Mouse (Mus musculus) E14TG2a.4 (cell line): ENCODE data around the gene Pink1.

Experiments
- CTCF ChIP-seq: conservative IDR thresholded peaks from 2 replicates; pipeline ENCODE4 v1.5.1; 2014; ENCODE audit warnings: low read length
- POU5F1 ChIP-seq: IDR thresholded peaks from 2 replicates; pipeline ENCODE4 v1.6.1; 2014; ENCODE audit warnings: low read length, borderline replicate concordance

GRCm38 (mm10) chr4:138333135-138333534 is 7.0 kb upstream of the Pink1 start:
- TF ChIP-seq CTCF (no peak), POU5F1 (no peak)
